Mouse (Mus musculus) heart, adult 2 months (tissue): ENCODE data around the gene Aldh2.

ENCODE experiments used
- CTCF ChIP-seq: fragments of 200-600 bp; IDR thresholded peaks from 2 replicates; pipeline ENCODE4 v1.8.1; 2022; ENCODE audit warnings: antibody characterized with exemption, mild to moderate bottlenecking, moderate library complexity
- POLR2A ChIP-seq: fragments of 200-500 bp; IDR thresholded peaks from 2 replicates; pipeline ENCODE4 v1.6.1; 2011; ENCODE audit warnings: mild to moderate bottlenecking, low read depth, low read length, control low read depth; ENCODE audit not compliant: insufficient read depth

- no peak for TF ChIP-seq CTCF
- no peak for TF ChIP-seq POLR2A
Measured at GRCm38 (mm10) chr5:121634668-121635067, 41.0 kb upstream of the Aldh2 start.
